Mouse (Mus musculus): ENCODE measurements around the gene Rdh8. TPM values are rescaled to one million over a fixed set of nuclear protein-coding genes. Genes with fewer than 3 reads are reported as not detected.

Rdh8 gene
- polyA plus RNA-seq, 1 experiment from 2014 or later: not detected

GRCm38 (mm10) chr9:20804266-20805158, 13.8 kb upstream of the Rdh8 start:
- WGBS: 60% methylated on average over 13 of the region's 13 CpGs
- Histone ChIP-seq H3K4me2 (no peak overlapping the region), H3K9me3 (ENCODE audit: low read depth, low read length) (no peaks in the 10 kb centered on the region; the same call in 1 of the 2 replicates), H3K27me3 (ENCODE audit: insufficient read depth, low read length) (no peaks in the 10 kb centered on the region), H3K9ac (no peak overlapping the region), H3K36me3 (ENCODE audit: insufficient read depth) (no peaks in the 10 kb centered on the region), H3K27ac (ENCODE audit: low read depth) (no peak overlapping the region), H3K4me1 (ENCODE audit: insufficient read depth) (no peaks in the 10 kb centered on the region), H3K4me3 (ENCODE audit: low read depth, low read length) (no peak overlapping the region)
- ATAC-seq (ENCODE audit: insufficient read depth) (no peak), DNase-seq (peak; percentile 46)
- TF ChIP-seq CTCF (IDR thresholded peaks at IDR 0.05; ENCODE audit: low read depth): peak; percentile 73

GRCm38 (mm10) chr9:20805159-20805495, 13.2 kb upstream of the Rdh8 start:
- Histone ChIP-seq H3K27ac (ENCODE audit: low read depth) (no peak overlapping the region), H3K4me2 (no peak overlapping the region), H3K4me3 (ENCODE audit: low read depth, low read length) (no peak overlapping the region), H3K9ac (no peak overlapping the region), H3K4me1 (ENCODE audit: insufficient read depth) (no peaks in the 10 kb centered on the region), H3K9me3 (ENCODE audit: low read depth, low read length) (no peaks in the 10 kb centered on the region; the same call in 1 of the 2 replicates), H3K36me3 (ENCODE audit: insufficient read depth) (no peaks in the 10 kb centered on the region), H3K27me3 (ENCODE audit: insufficient read depth, low read length) (no peaks in the 10 kb centered on the region)
- WGBS: 82% methylated on average over 3 of the region's 3 CpGs
- DNase-seq (no peak), ATAC-seq (ENCODE audit: insufficient read depth) (no peak)
- TF ChIP-seq CTCF (IDR thresholded peaks at IDR 0.05; ENCODE audit: low read depth): no peak

GRCm38 (mm10) chr9:20805706-20806105, 12.6 kb upstream of the Rdh8 start:
- no peaks in the 10 kb centered on the region for H3K36me3 ChIP-seq (ENCODE audit: insufficient read depth)
- WGBS: 19% methylated on average over 5 of the region's 5 CpGs
- H3K4me1 ChIP-seq (ENCODE audit: insufficient read depth): no peaks in the 10 kb centered on the region
- no peak overlapping the region for H3K9ac ChIP-seq
- DNase-seq (no peak), ATAC-seq (ENCODE audit: insufficient read depth) (no peak)
- no peak overlapping the region for H3K4me2 ChIP-seq
- no peak for TF ChIP-seq CTCF (IDR thresholded peaks at IDR 0.05; ENCODE audit: low read depth)
- no peak overlapping the region for H3K27ac ChIP-seq (ENCODE audit: low read depth)
- no peaks in the 10 kb centered on the region; the same call in 1 of the 2 replicates for H3K9me3 ChIP-seq (ENCODE audit: low read depth, low read length)
- H3K4me3 ChIP-seq (ENCODE audit: low read depth, low read length): no peak overlapping the region
- no peaks in the 10 kb centered on the region for H3K27me3 ChIP-seq (ENCODE audit: insufficient read depth, low read length)

- H3K27me3 ChIP-seq (ENCODE audit: insufficient read depth, low read length): 0 out of 2 replicates have a peak, but pooled peaks cover 4% of the 10 kb centered on the region
- WGBS: 38% methylated on average over 4 of the region's 4 CpGs
- H3K4me3 ChIP-seq (ENCODE audit: low read depth, low read length): no peak overlapping the region
- no peak for DNase-seq
- H3K36me3 ChIP-seq (ENCODE audit: insufficient read depth): no peaks in the 10 kb centered on the region
- H3K9me3 ChIP-seq (ENCODE audit: low read depth, low read length): no peaks in the 10 kb centered on the region
- no peak overlapping the region for H3K9ac ChIP-seq
- TF ChIP-seq CTCF (IDR thresholded peaks at IDR 0.05; ENCODE audit: low read depth): no peak
- no peaks in the 10 kb centered on the region for H3K4me1 ChIP-seq (ENCODE audit: insufficient read depth)
- no peak overlapping the region for H3K27ac ChIP-seq (ENCODE audit: low read depth)
- ATAC-seq (ENCODE audit: insufficient read depth): no peak
- no peak overlapping the region for H3K4me2 ChIP-seq
These were observed 8.0 kb upstream of the Rdh8 start for GRCm38 (mm10) chr9:20810271-20810670.

- Histone ChIP-seq H3K27me3 (ENCODE audit: insufficient read depth, low read length) (0 out of 2 replicates have a peak, but pooled peaks cover 4% of the 10 kb centered on the region), H3K9me3 (ENCODE audit: low read depth, low read length) (no peaks in the 10 kb centered on the region), H3K9ac (no peak overlapping the region), H3K27ac (ENCODE audit: low read depth) (no peak overlapping the region), H3K36me3 (ENCODE audit: insufficient read depth) (no peaks in the 10 kb centered on the region), H3K4me3 (ENCODE audit: low read depth, low read length) (no peak overlapping the region), H3K4me1 (ENCODE audit: insufficient read depth) (no peaks in the 10 kb centered on the region), H3K4me2 (no peak overlapping the region)
- ATAC-seq (ENCODE audit: insufficient read depth): no peak
- WGBS: 42% methylated on average over 1 of the region's 1 CpGs
- DNase-seq: no peak
- no peak for TF ChIP-seq CTCF (IDR thresholded peaks at IDR 0.05; ENCODE audit: low read depth)
These were observed 7.5 kb upstream of the Rdh8 start for GRCm38 (mm10) chr9:20810773-20811172.

- 11% methylated on average over 18 of the region's 19 CpGs for WGBS
- Histone ChIP-seq H3K4me3 (ENCODE audit: low read depth, low read length) (no peak overlapping the region), H3K27ac (ENCODE audit: low read depth) (no peak overlapping the region), H3K27me3 (ENCODE audit: insufficient read depth, low read length) (0 out of 2 replicates have a peak, but pooled peaks cover 4% of the 10 kb centered on the region), H3K36me3 (ENCODE audit: insufficient read depth) (no peaks in the 10 kb centered on the region), H3K4me1 (ENCODE audit: insufficient read depth) (no peaks in the 10 kb centered on the region), H3K9me3 (ENCODE audit: low read depth, low read length) (no peaks in the 10 kb centered on the region), H3K9ac (no peak overlapping the region), H3K4me2 (0 out of 2 replicates have a peak overlapping the region, but pooled peaks have one; percentile 12)
- peak; percentile 82 for DNase-seq
- peak; percentile 54; the same call in 1 of the 2 replicates for ATAC-seq (ENCODE audit: insufficient read depth)
- TF ChIP-seq CTCF (IDR thresholded peaks at IDR 0.05; ENCODE audit: low read depth): no peak
These were observed 5.6 kb upstream of the Rdh8 start for GRCm38 (mm10) chr9:20812537-20813271.

Data from lung, embryonic 14.5 days (tissue).